Mouse (Mus musculus): ENCODE measurements around the gene Gm20817. TPM values are rescaled to one million over a fixed set of nuclear protein-coding genes. Genes with fewer than 3 reads are reported as not detected.
"Not testable (repeated sequence)": the region's sequence is repeated elsewhere in the genome, so short reads cannot be mapped to it uniquely, and the experiment has no call there.

The Gm20817 gene
- polyA plus RNA-seq (2012; rRNA removed), result 0.37 TPM in 1 of 2 replicates, not detected in the other

DNA sequence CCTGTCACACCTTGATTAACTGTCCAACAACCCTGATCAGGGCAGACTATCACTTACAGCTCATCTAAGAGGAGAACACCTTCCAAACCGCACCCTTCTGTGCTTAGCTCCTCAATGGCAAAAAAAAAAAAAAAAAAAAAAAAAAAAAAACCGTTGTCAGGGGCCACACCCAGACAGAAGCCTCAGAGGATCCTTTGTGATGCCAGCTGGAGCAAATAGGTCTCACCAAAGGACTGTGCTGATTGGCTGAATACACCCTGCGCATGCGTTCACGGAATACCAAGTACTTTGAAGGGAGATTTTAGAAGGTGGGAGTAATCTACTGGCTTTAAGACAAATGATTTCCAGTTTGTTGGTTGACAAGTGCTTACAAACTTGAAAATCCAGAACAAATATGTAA lies at the start of gene Gm20817:
Gm20817 (minus strand) TSS at position 101 of the 400 bp plus-strand sequence.
- H3K27me3 ChIP-seq (ENCODE audit: control insufficient read depth, insufficient read depth, low read length); H3K4me1 ChIP-seq (ENCODE audit: control insufficient read depth, insufficient read depth, low read length); H3K27ac ChIP-seq (ENCODE audit: control insufficient read depth, insufficient read depth, low read depth, low read length); H3K4me3 ChIP-seq (ENCODE audit: control insufficient read depth, low read depth, low read length); H3K36me3 ChIP-seq (ENCODE audit: control insufficient read depth, insufficient read depth, low read length): not testable (repeated sequence)

All from testis, adult 2 months (tissue).